Mouse (Mus musculus): ENCODE data around the gene Atf5.

DNA sequence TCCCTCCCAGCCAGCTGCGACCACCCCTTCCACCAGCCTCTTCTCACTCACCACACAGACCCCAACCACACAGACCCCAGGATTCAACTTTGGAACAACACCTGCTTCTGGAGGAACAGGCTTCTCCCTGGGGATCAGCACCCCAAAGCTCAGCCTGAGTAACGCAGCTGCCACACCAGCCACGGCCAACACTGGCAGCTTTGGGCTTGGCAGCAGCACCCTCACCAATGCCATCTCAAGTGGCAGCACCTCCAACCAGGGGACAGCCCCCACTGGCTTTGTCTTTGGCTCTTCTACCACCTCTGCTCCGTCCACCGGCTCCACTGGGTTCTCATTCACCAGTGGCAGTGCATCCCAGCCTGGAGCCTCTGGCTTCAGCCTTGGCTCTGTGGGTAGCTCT is 12.2 kb upstream of the Atf5 start:
- TF ChIP-seq POLR2A (IDR thresholded peaks at IDR 0.05; ENCODE audit: control insufficient read depth, extremely low read depth, insufficient read depth, low read length, poor library complexity) (no peak), CTCF (IDR thresholded peaks at IDR 0.05; ENCODE audit: borderline replicate concordance, control insufficient read depth, extremely low read depth, insufficient read depth, low read length, poor library complexity) (no peak)

Data from thymus, adult 2 months (tissue).